Mouse (Mus musculus) cerebellum, adult 2 months (tissue): ENCODE data around the gene D230025D16Rik.

Experiments
- CTCF ChIP-seq: fragments of 200-500 bp; IDR thresholded peaks from 2 replicates; pipeline ENCODE4 v1.5.1; 2011; ENCODE audit warnings: low read depth, mild to moderate bottlenecking, control low read depth, low read length, moderate library complexity, borderline replicate concordance; ENCODE audit not compliant: insufficient read depth
- POLR2A ChIP-seq: fragments of 200-500 bp; IDR thresholded peaks from 2 replicates; pipeline ENCODE4 v1.6.1; 2011; ENCODE audit warnings: low read length, control low read depth, borderline replicate concordance; ENCODE audit not compliant: insufficient read depth

DNA sequence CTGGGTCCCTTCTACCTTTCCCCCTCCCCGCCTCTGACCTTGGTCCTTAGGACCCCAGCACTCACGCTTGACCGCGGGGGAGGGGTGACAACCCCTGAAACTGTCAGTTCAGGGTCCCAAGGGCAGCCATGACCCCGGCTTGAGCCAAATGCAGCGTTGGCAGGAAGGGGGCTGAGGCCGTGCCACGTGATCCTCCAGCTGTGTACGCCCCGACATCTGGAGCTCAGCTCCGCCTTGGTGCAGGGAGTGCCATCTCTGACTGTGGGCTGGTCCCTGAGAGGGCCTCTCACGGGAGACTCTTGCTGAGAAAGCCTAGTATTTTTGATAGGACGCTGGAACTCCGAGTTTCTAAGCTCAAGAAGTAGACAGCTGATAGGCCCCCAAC lies 30.0 kb downstream of the D230025D16Rik start, which contains the start of gene B3gnt9:
- TF ChIP-seq CTCF (no peak), POLR2A (no peak)
